Mouse (Mus musculus): ENCODE results near the gene Tiam1.

- TF ChIP-seq CTCF (IDR thresholded peaks at IDR 0.05; ENCODE audit: extremely low read depth, insufficient read length, insufficient replicate concordance, low read depth, low read length) = no peak
- TF ChIP-seq POLR2A (IDR thresholded peaks at IDR 0.05; ENCODE audit: low read depth, low read length) = no peak
Observed at GRCm38 (mm10) chr16:90103726-90104125, 39.8 kb downstream of the Tiam1 start.

Measured in small intestine, adult 2 months (tissue).